Mouse (Mus musculus): Measurements from ENCODE around the gene Casq1.

DNA sequence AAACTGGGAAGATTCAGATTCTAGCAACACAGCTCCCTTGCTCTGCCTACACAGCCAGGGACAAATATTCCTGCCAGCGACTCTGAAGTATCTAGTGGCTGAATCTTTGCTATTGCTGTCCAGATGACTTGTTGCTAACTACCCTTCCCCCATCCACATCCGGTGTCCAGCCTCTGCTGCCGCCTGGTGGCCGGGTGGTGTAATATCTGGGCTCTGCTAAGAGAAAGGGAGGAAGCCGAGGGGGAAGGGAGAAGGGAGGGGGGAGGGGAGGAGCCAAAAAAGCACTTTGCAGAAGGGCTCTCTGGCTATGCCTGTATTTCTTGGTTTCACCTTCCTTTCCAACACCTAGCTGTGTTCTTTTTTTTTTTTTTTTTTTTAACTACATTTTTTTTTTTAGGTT is 2.5 kb downstream of the Casq1 start:
- no peak for TF ChIP-seq POU5F1 (IDR thresholded peaks at IDR 0.05; ENCODE audit: borderline replicate concordance, low read length)
- TF ChIP-seq NANOG (IDR thresholded peaks at IDR 0.05; ENCODE audit: borderline replicate concordance, low read length), result no peak

All from E14TG2a.4 (cell line).